Mouse (Mus musculus) cortical plate, adult 2 months (tissue): ENCODE data around the gene Prr5. TPM values are rescaled to one million over a fixed set of nuclear protein-coding genes. Genes with fewer than 3 reads are reported as not detected.

ENCODE experiments used
- H3K27ac ChIP-seq: fragments of 200-500 bp; 2 replicates; pipeline ENCODE4 v1.5.1; 2012; ENCODE audit warnings: low read length, control low read depth, inconsistent platforms; ENCODE audit not compliant: insufficient read depth
- H3K4me1 ChIP-seq: fragments of 200-500 bp; 2 replicates; pipeline ENCODE4 v1.6.1; 2011; ENCODE audit warnings: low read length; ENCODE audit not compliant: control insufficient read depth, insufficient read depth
- H3K4me3 ChIP-seq: fragments of 200-500 bp; 2 replicates; pipeline ENCODE4 v1.5.1; 2011; ENCODE audit warnings: mild to moderate bottlenecking, low read length, control low read depth; ENCODE audit not compliant: insufficient read depth
- CTCF ChIP-seq: fragments of 200-500 bp; IDR thresholded peaks from 2 replicates; pipeline ENCODE4 v1.5.1; 2011; ENCODE audit warnings: mild to moderate bottlenecking, control low read depth, low read length; ENCODE audit not compliant: insufficient read depth; ENCODE audit errors: extremely low read depth
- POLR2A ChIP-seq: fragments of 200-500 bp; IDR thresholded peaks from 2 replicates; pipeline ENCODE4 v1.6.1; 2011; ENCODE audit warnings: mild to moderate bottlenecking, low read length, control low read depth; ENCODE audit not compliant: insufficient read depth; ENCODE audit errors: extremely low read depth
- polyA plus RNA-seq: library from polyadenylated mRNA; depleted of rRNA; stranded (reverse); fragments of >200 nt; gene quantifications from 2 replicates; pipeline ENCODE4 v1.2.3, GENCODE M21; 2012

Prr5 gene
- polyA plus RNA-seq, 1 experiment: 10.1 TPM

DNA sequence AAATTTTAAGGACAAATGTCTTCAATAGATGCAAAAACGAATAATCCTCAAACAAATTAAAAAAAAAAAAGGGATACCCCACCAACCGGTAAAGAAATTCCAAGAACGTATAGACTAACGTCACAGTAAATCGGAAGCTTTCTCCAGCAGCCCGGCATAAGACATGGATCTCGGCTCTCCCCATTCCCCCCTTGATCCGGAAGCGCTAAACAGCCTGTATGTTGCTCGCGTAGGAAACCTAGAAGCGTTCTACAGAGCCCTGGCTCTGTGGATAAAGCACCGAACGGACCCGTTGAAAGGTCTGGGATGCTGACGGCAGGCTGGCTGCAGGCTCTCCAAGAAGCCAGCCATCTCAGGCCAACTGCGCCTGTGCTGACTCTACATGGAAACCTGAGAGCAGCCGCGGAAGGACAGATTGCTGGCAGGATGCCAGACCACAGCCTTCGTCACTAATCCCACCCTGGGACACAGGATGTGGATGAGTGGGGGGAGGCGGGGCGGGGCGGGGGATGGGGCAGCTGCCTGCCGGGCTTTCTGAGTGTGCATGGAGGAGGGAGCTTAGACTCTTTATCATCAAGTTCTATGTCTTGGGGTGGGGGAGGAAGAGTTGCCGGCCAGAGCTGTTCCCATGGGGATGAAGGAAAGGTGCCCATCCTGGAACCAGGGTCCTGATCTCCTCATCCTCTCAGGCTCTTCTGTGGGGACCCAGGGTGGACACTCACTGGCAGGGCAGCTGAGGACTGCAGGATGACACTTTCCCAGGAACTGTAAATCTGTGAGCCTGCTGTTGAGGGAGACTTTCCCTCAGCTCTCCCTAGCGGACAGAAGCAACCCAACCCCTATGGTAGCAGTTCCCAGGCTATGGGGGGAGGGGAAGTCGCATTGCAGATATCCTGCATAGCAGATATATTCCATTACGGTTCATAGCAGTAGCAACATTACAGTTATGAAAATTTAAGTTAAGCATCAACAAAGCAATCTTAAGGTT is 15.1 kb upstream of the Prr5 start:
- peak overlapping the region; percentile 28 for H3K4me3 ChIP-seq
- no peak overlapping the region for H3K27ac ChIP-seq
- H3K4me1 ChIP-seq: no peaks in the 10 kb centered on the region
- TF ChIP-seq POLR2A: peak; percentile 31; the same call in 1 of the 2 replicates
- TF ChIP-seq CTCF: no peak

DNA sequence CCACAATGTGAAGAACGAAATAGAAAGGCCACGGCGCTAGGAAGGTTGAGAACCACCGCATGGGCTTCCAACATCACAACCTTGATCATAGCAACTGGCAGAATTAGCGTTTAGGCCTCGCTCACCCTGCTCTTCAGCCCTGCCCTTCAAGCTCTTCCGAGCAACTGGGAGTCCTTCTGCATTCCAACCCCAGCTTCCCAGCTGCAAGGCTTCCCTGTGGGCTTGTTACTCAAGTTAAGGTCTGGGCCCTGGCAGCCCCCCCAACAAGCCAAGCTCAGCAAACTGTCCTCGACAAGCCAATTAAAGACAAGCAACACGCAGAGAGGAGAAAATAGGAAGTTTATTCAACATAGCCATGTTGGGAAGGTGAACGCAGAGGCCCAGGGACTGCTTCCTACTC is 14.4 kb upstream of the Prr5 start:
- Histone ChIP-seq H3K27ac (no peak overlapping the region), H3K4me3 (no peak overlapping the region), H3K4me1 (no peaks in the 10 kb centered on the region)
- TF ChIP-seq POLR2A: no peak

DNA sequence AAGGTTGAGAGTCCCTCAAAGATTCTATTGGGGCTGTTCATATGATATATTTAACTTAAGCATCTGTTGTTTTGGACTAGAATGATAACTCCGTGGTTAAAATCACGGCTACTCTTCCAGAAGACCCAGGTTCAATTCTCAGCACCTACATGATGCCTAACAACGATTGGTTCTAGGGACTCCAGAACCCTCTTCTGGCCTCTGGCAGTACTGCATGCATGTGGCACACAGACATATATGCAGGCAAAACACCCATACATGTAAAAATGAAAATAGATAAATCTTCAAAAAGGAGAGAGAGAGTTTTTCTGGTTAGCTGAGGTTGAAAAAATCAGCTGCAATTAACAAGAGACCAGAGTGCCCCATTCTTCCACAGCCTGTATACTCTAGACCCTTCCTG is 12.7 kb upstream of the Prr5 start:
- no peak for TF ChIP-seq POLR2A
- no peak for TF ChIP-seq CTCF
- no peak overlapping the region for H3K27ac ChIP-seq
- no peaks in the 10 kb centered on the region for H3K4me1 ChIP-seq

DNA sequence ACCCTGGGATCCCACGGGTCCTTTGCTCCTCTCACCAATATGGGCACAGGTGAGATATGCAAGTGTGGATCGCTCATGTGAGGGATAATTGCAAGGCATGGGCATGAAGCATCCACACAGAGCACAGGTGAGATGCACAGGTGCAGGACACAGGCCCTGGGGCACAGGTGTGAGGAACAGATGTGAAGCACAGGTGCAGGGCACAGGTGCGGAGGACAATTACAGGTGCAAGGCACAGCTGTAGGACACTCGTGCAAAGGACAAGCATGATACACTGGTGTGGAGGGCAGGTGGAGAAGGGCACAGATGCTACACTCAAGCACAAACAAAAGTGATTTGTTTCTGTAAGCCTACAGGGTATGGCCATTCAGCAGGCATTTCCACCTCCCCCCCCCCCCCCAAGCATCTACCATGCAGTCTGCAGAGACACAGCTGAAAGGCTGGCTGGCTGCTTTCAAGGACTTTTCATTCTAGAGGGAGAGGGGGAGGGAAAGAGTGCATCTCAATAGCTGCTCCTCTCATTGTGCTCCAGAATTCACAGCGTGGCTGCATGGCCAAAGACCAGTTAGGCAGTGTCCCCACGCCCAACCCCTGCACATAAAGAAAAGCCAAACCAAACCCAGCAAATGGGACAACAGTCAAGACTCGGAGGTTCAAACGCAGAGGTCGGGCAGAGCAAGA is 11.9 kb upstream of the Prr5 start:
- Histone ChIP-seq H3K4me1 (no peaks in the 10 kb centered on the region), H3K27ac (no peak overlapping the region), H3K4me3 (no peak overlapping the region)
- no peak for TF ChIP-seq POLR2A
- no peak for TF ChIP-seq CTCF

More for the DNA sequence above, 12.7 kb upstream of the Prr5 start:
- H3K4me3 ChIP-seq: no peak overlapping the region

DNA sequence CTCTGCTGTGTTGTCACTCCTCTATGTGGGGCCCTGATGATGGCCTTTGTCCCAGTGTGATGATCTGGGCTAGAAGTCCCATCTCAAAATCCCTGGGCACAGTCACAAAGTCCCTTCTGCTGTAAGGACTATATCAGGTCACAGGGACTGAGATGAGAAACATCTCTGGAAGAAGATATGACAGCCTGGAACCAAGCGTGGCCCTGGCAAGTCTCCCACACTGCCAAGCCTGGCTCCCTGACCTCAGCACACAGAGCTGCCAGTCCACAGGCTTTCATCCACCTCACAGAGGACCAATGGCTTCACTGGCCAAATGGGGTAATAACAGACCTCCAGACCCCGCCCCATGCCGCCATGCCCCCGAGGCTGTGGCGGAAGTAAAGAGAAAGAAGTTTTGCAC is 10.8 kb upstream of the Prr5 start:
- H3K4me1 ChIP-seq: no peaks in the 10 kb centered on the region
- no peak overlapping the region for H3K27ac ChIP-seq
- H3K4me3 ChIP-seq: no peak overlapping the region
- no peak for TF ChIP-seq CTCF
- no peak for TF ChIP-seq POLR2A

DNA sequence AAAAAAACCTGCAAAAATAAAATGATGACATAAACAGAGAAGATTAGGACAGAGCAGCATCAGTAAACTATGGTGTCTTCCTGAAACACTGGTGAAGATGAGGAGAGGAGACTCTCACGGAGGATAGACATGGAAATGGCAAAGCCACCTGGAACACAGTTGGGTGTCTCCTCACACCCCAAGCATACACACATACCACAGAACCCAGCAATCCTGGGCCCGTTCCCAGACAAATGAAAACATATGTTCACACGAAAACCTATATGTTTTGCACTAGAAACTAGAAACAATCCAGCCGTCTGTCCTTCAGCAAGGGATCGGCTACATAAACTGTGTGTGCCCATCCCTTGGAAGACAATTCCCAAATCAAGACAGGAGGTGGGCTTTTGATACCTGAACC is 9.6 kb upstream of the Prr5 start:
- no peak overlapping the region for H3K4me3 ChIP-seq
- H3K4me1 ChIP-seq: no peaks in the 10 kb centered on the region
- TF ChIP-seq CTCF (no peak), POLR2A (no peak)
- H3K27ac ChIP-seq: no peak overlapping the region

DNA sequence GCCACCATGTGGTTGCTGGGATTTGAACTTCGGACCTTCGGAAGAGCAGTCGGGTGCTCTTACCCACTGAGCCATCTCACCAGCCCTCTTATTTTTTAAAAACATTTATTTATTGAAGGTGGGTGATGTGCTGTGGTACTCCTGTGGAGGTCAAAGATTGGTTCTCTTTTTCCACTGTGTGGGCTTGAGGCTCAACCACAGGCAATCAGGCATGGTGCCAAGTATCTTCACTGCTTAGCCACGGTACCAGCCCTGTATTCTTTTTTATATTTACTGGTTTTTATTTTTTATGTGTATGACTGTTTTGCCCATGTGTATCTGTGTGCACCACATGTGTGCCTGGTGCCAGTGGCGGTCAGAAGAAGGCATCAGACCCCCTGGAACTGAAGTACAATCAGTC is 8.1 kb upstream of the Prr5 start:
- TF ChIP-seq POLR2A (no peak), CTCF (no peak)
- H3K4me3 ChIP-seq: no peak overlapping the region
- no peaks in the 10 kb centered on the region for H3K4me1 ChIP-seq
- no peak overlapping the region for H3K27ac ChIP-seq

DNA sequence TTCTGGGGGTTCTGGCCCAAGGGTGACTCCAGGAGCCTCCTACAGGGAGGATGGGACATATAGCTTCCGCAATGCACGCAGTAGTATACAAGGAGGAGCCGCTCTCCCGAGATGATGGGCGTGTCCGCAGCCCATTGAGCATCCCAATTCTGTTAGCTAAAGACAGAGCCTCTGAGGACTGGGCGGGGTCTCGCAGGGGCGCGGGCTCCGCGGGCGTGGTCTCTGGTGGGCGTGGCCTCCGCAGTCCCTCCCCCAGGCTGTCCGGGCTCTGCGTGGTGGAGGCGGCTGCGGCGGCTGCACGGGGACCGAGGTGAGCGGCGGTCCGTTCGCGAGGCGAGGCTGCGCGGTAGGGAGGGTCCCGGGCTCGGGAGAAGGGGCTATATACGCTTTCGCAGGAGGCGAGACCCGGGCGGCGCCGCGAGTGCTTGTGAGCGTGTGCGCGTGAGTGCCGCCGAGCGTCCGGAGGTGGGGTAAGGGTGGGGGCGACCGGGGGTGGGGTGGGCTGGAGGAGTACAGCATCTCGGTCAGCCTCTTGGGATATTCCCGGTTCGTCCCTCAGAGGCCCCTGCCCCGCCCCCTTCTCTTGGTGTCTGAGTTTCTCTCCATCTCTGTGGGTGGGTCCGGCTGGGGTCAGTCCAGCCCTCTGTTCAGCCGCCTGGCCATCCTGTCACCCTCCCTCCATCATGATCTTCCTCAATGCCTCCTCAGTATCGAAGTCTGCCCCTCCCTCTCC is 6.3 kb upstream of the Prr5 start:
- Histone ChIP-seq H3K4me3 (peak overlapping the region; percentile 39), H3K4me1 (no peaks in the 10 kb centered on the region), H3K27ac (peak overlapping the region; percentile 45)
- no peak for TF ChIP-seq POLR2A
- TF ChIP-seq CTCF: no peak

DNA sequence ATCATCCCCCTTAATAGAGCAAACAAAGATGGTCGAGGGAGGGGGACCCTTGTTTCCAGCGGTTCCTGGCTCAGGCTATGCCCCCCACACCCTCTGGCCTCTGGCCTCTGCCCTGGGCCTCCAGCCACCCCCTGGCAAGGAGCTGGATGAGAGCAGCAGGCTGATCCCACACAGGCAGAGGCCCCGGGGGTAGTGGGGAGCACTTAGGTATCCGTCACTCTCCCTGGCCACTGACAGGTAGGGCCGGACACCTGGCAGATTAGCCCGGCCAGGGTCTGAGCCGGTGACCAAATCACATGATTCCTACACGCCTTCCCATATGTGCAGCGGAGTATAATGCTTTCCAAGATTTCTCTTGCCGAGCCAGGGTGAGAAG is 5.7 kb upstream of the Prr5 start:
- peak overlapping the region; percentile 45 for H3K27ac ChIP-seq
- TF ChIP-seq POLR2A: no peak
- no peak for TF ChIP-seq CTCF
- H3K4me3 ChIP-seq: peak overlapping the region; percentile 39
- no peaks in the 10 kb centered on the region for H3K4me1 ChIP-seq
